Mouse (Mus musculus) right cerebral cortex, adult 18-20 months (tissue): ENCODE results near the gene Smok3c.
"Not testable (repeated sequence)": the region's sequence is repeated elsewhere in the genome, so short reads cannot be mapped to it uniquely, and the experiment has no call there.

ENCODE experiments used
- DNase-seq: peaks from one replicate; pipeline ENCODE4 v3.0.0; 2022; ENCODE audit warnings: mixed read lengths

Smok3c gene

GRCm38 (mm10) chr5:138052894-138053293, at the start of gene Smok3c:
Gene Smok3c, plus strand, starts transcription at chr5:138053194.
- not testable (repeated sequence) for DNase-seq

GRCm38 (mm10) chr5:138009437-138009836, 43.6 kb upstream of the Smok3c start:
- no peak for DNase-seq

- no peak for DNase-seq
Observed at GRCm38 (mm10) chr5:138012382-138012781, 40.6 kb upstream of the Smok3c start.

GRCm38 (mm10) chr5:138016530-138016929, 36.5 kb upstream of the Smok3c start:
- DNase-seq: no peak

- DNase-seq: no peak
Observed at GRCm38 (mm10) chr5:138016997-138017396, 36.0 kb upstream of the Smok3c start.

GRCm38 (mm10) chr5:138019577-138019976, 33.4 kb upstream of the Smok3c start:
- DNase-seq: not testable (repeated sequence)

GRCm38 (mm10) chr5:138020961-138021479, 32.0 kb upstream of the Smok3c start, which contains the start of the genes Smok3a and Smok3b:
Gene Smok3a, plus strand, starts transcription at chr5:138021261.
Gene Smok3b, plus strand, starts transcription at chr5:138021429.
- not testable (repeated sequence) for DNase-seq

- no peak for DNase-seq
Observed at GRCm38 (mm10) chr5:138073803-138074202, 20.8 kb downstream of the Smok3c start.

- DNase-seq: no peak
Observed at GRCm38 (mm10) chr5:138075684-138076083, 22.7 kb downstream of the Smok3c start.

- no peak for DNase-seq
Observed at GRCm38 (mm10) chr5:138076148-138076547, 23.2 kb downstream of the Smok3c start.

GRCm38 (mm10) chr5:138080456-138080855, 27.5 kb downstream of the Smok3c start:
- no peak for DNase-seq

GRCm38 (mm10) chr5:138081446-138081845, 28.5 kb downstream of the Smok3c start:
- no peak for DNase-seq

- DNase-seq: no peak
Observed at GRCm38 (mm10) chr5:138083318-138083900, 30.4 kb downstream of the Smok3c start.

- DNase-seq: no peak
Observed at GRCm38 (mm10) chr5:138083936-138084335, 30.9 kb downstream of the Smok3c start.

GRCm38 (mm10) chr5:138084507-138084906, 31.5 kb downstream of the Smok3c start:
- no peak for DNase-seq

GRCm38 (mm10) chr5:138084996-138085395, 32.0 kb downstream of the Smok3c start, which contains the start of gene Zkscan1:
Gene Zkscan1, plus strand, starts transcription at chr5:138085084.
- DNase-seq: peak; percentile 87

GRCm38 (mm10) chr5:138085421-138085911, 32.5 kb downstream of the Smok3c start:
- no peak for DNase-seq

GRCm38 (mm10) chr5:138086842-138087241, 33.8 kb downstream of the Smok3c start:
- DNase-seq: no peak

GRCm38 (mm10) chr5:138088366-138088765, 35.4 kb downstream of the Smok3c start:
- DNase-seq: no peak

GRCm38 (mm10) chr5:138089108-138089551, 36.1 kb downstream of the Smok3c start:
- DNase-seq: no peak

- no peak for DNase-seq
Observed at GRCm38 (mm10) chr5:138090271-138090670, 37.3 kb downstream of the Smok3c start.

GRCm38 (mm10) chr5:138090737-138091136, 37.7 kb downstream of the Smok3c start:
- no peak for DNase-seq

- no peak for DNase-seq
Observed at GRCm38 (mm10) chr5:138092771-138093170, 39.8 kb downstream of the Smok3c start.

- DNase-seq: no peak
Observed at GRCm38 (mm10) chr5:138094474-138094873, 41.5 kb downstream of the Smok3c start.
